Mouse (Mus musculus): Measurements from ENCODE around the gene Tulp4. TPM values are rescaled to one million over a fixed set of nuclear protein-coding genes. Genes with fewer than 3 reads are reported as not detected.
"Not testable (repeated sequence)": the region's sequence is repeated elsewhere in the genome, so short reads cannot be mapped to it uniquely, and the experiment has no call there.

The Tulp4 gene
- total RNA-seq, 2 experiments from 2014 or later: 66.8 to 82.4 TPM

- DNase-seq: not testable (repeated sequence)
Measured at GRCm38 (mm10) chr17:6279772-6280171, 173.5 kb downstream of the Tulp4 start.

DNA sequence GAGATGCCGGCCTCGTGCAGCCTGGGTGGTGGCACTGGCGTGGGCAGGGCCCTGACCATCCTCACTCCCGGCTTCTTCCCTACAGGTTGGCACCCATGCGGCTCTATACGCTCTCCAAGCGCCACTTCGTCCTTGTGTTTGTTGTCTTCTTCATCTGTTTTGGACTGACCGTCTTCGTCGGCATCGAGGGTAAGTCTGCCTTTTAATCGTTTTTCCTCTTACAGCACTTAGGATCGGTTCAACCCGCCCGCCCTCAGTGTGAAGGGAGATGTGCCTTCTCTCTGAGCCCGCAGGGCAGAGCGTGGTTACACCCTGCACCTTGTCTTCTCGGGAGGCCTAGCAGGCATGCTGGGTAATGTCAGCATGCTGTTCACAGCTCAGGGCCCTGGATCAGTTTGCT, 174.3 kb downstream of the Tulp4 start:
- not testable (repeated sequence) for DNase-seq

DNA sequence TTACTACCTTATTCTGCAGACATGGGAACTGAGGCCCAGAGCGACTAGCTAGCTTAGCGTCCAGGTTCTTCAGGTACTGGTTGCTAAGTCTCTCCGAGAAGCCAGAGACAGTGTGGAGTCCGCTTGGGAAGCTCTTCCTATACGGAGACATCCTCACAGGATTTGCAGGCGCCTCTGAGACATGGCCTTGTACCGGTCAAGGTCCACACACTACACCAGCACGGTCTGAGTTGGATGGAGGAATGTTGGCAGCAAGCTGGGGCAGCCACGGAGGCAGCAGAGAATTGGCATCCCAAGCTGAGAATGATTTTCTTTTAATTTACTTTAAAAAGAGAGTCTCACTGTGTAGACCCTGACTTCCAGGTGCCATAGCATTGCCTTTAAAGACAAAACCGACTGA, 176.9 kb downstream of the Tulp4 start:
- DNase-seq: not testable (repeated sequence)

GRCm38 (mm10) chr17:6286169-6286568, 179.9 kb downstream of the Tulp4 start:
- not testable (repeated sequence) for DNase-seq

- DNase-seq: not testable (repeated sequence)
Measured at GRCm38 (mm10) chr17:6289045-6289444, 182.8 kb downstream of the Tulp4 start.

- DNase-seq: not testable (repeated sequence)
Measured at GRCm38 (mm10) chr17:6293882-6294281, 187.6 kb downstream of the Tulp4 start.

DNA sequence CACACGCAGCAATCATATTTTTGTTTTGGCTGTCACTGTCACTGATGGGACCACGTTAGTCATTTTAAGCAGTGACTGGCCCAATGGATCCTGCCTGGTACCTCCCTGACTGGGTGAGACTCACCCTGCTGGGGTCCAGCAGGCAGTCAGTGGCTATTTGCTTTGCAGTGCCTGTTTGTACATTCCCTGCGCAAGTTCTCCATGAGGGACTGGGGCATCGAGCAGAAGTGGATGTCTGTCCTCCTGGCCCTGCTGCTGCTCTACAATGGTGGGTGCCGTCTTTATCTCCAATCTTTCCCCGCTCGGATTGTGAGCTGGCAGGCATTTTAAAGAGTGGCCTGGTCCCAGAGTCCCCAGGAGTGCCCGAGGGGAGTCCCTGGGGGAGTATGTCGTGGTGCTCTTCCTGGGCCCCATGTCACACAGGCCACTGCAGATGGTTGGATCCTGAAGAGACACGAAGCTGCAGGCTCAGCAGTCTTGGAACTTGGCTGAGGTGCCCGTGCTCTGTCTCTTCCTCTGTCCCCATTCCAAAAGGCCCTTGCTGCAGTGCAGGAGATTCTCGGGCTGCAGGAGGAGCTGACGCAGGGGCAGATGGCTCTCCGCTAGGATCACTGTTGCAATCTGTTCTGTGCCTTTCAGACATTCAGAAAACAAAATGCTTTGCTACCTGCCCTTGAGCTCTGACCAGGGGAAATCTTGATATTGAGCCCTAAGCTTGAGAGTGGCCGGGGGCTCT, 191.0 kb downstream of the Tulp4 start:
- DNase-seq: not testable (repeated sequence)

DNA sequence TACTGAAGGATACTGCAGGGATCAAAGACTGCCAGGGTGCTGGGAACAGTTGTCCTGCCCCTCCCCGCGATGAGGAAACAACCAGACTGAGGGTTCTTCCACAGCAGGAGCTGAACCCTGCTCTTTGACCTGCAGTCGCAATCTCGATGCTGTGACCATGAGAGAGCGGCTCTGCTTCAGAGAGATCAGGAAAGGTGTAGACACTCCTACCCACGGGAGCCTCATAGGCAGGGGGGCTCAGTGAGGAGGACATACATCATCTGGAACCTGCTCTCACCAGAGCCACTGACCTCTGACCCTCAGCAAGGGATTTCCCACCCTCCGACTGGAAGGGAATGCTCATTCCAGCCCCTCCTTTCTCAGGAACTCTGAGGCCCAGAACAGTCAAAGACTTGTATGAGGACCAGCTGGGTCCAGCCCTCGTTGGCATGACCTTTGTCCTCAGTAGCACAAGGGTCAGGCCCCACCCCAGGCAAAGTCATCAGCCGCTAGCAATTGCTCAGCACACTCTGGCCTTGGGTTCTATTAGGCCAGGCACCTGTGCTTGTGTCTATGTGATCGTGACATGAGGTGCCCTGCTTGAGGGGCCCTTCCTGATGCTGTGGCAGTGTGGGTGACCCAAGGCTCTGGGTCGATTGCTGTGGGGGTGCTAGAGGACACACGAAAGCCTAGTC, 194.1 kb downstream of the Tulp4 start:
- DNase-seq: not testable (repeated sequence)

Small RNA genes lying within 50 kb of the gene (microRNA-seq; reads per million reads assigned to microRNA genes)
- gene Gm22774: not detected

Other genes starting within 250 kb of the Tulp4 start
- 10 to 100 TPM in 1 of 2 experiments, 1 to 10 TPM in 1; 8.2 to 15.4 TPM for gene Synj2, start 165.2 kb upstream of the Tulp4 start, total RNA-seq (2021)
- 1 to 10 TPM; 5.4 to 8.2 TPM for gene Serac1, start 26.7 kb upstream of the Tulp4 start, total RNA-seq (2021)
- gene Gtf2h5, start 26.7 kb upstream of the Tulp4 start, total RNA-seq (2021): 10 to 100 TPM; 90.9 to 96.9 TPM
- 10 to 100 TPM; 11.4 to 12.8 TPM for gene Tmem181a, start 150.4 kb downstream of the Tulp4 start, total RNA-seq (2021)
- 1 to 10 TPM; 3.1 to 6.3 TPM for gene Dynlt1a, start 211.1 kb downstream of the Tulp4 start, total RNA-seq (2021)